14 mouse cellular contexts compared by ENCODE assay signal in genomic region chr6:50368502-50369292, GRCm38 (mm10).
"Had no signal": no experiment of that assay in that cellular context is flagged by ENCODE, and none has a peak within 500 bp of the region (broad histone marks: within the 10 kb centered on the region; RNA-seq: fewer than 3 reads in every experiment).

No protein-coding gene starts in this region.

- H3K27ac ChIP-seq: limb, embryonic 13.5 days; liver, embryonic 12.5 days; midbrain, embryonic 10.5 days; midbrain, embryonic 15.5 days; neural tube, embryonic 13.5 days; stomach, embryonic 15.5 days had no signal

- H3K4me3 ChIP-seq: limb, embryonic 13.5 days; liver, embryonic 12.5 days; midbrain, embryonic 10.5 days; midbrain, embryonic 15.5 days; neural tube, embryonic 13.5 days; stomach, embryonic 15.5 days had no signal

- DNase-seq: left cerebral cortex, postnatal 4 days; lung, embryonic 14.5 days; lung, postnatal 10 days; lung, postnatal 4 days; retina, postnatal 1 day; right cerebral cortex, postnatal 4 days; thymus, adult 2 months; thymus, postnatal 25 days had no signal

- H3K27me3 ChIP-seq: limb, embryonic 13.5 days; liver, embryonic 12.5 days; midbrain, embryonic 15.5 days; neural tube, embryonic 13.5 days; stomach, embryonic 15.5 days had no signal

- H3K36me3 ChIP-seq: liver, embryonic 12.5 days; midbrain, embryonic 15.5 days; neural tube, embryonic 13.5 days; stomach, embryonic 15.5 days had no signal

- H3K4me1 ChIP-seq: stomach, embryonic 15.5 days had no signal
